Mouse (Mus musculus): Measurements from ENCODE around the gene Ucp2.

Gene Ucp2

DNA sequence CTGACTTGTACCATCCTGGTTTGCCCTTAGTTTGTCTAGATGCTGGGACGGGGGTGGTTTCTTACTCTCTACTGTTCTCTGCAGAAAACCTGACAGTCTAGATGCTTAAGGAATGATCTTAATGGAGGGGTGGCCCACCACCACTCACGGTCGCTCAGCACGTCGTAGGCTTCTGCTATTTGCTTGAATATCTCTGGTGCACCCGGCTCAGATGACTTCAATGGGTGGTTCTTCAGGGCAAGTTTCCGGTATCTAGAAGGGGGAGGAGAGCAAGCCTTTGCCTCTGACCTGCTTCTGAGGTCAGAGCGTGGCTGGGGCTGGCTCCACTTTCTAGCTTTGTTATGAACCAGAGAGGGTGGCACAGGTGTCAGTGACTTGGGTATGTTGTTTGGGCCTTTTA, 18.5 kb downstream of the Ucp2 start:
- no peak for TF ChIP-seq GATA4 (IDR thresholded peaks at IDR 0.05; ENCODE audit: insufficient replicate concordance, low read length)

DNA sequence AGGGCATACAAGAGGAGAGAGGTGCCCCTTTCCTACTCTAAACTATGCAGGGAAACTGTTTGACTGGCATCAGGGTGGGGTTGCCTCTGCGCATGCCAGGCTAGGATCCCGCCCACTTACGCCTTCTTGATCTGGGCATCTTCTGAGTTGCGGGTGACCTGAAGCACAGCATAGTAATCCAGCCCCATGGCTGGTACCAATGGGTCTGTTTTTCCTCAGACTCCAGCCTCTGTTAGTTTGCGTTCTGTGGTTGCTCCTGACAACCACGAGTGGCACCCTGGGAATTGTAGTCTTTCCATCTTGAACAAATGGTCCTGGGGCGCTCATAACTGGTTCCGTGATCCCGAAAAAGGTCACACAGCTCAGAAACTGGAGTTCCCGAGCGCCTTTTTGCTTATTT, 21.4 kb downstream of the Ucp2 start, which contains the start of gene Dnajb13:
Gene Dnajb13 (minus strand): TSS at position 388 of the 400 bp plus-strand sequence.
- no peak for TF ChIP-seq GATA4 (IDR thresholded peaks at IDR 0.05; ENCODE audit: insufficient replicate concordance, low read length)

DNA sequence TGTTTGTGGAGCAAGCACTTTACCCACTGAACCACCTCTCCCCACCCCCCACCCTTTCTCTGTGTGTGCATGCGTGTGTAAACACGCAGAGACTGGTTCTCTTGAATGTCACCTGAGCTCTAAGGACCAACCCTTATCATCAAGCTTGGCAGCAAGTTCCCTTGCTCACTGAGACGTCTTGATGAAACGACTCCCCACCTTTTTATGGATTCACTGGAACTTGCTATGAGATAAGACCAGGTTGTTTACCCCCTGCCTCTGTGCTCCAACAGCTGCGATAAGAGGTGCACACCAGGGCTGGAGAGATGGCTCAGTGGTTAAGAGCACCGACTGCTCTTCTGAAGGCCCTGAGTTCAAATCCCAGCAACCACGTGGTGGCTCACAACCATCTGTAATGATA, 27.1 kb downstream of the Ucp2 start:
- TF ChIP-seq GATA4 (IDR thresholded peaks at IDR 0.05; ENCODE audit: insufficient replicate concordance, low read length), result no peak

DNA sequence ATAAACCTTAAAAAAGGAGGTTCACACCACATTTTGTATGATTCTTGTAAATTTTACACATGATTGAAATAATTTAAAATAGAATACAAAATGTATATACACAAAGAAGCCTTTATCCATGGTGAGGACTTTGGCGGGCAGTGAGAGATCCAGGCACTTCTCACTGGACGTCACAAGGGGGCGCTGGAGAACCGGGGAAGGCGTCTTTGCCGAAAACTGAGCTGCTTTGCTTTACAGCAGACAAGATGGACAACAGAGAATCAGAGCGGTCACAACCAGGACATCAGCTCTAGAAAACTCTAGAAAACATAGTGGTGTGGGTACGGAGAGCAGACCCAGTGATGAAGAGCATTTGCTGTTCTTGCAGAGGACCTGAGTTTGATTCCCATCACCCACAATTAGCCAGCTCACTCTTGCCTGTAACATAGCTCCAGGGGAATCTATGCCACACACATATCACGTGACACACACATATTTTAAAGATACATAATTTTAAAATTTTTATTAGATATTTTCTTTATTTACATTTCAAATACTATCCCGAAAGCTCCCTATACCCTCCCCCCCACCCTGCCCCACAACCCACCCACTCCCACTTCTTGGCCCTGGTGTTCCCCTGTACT, 27.6 kb downstream of the Ucp2 start:
- no peak for TF ChIP-seq GATA4 (IDR thresholded peaks at IDR 0.05; ENCODE audit: insufficient replicate concordance, low read length)

GRCm38 (mm10) chr7:100522222-100522621, 29.1 kb downstream of the Ucp2 start:
- TF ChIP-seq GATA4 (IDR thresholded peaks at IDR 0.05; ENCODE audit: insufficient replicate concordance, low read length), result no peak

- no peak for TF ChIP-seq GATA4 (IDR thresholded peaks at IDR 0.05; ENCODE audit: insufficient replicate concordance, low read length)
These were observed 31.5 kb downstream of the Ucp2 start for GRCm38 (mm10) chr7:100524669-100525068.

- no peak for TF ChIP-seq GATA4 (IDR thresholded peaks at IDR 0.05; ENCODE audit: insufficient replicate concordance, low read length)
These were observed 37.6 kb downstream of the Ucp2 start for GRCm38 (mm10) chr7:100530766-100531165.

GRCm38 (mm10) chr7:100533503-100533902, 40.4 kb downstream of the Ucp2 start:
- no peak for TF ChIP-seq GATA4 (IDR thresholded peaks at IDR 0.05; ENCODE audit: insufficient replicate concordance, low read length)

DNA sequence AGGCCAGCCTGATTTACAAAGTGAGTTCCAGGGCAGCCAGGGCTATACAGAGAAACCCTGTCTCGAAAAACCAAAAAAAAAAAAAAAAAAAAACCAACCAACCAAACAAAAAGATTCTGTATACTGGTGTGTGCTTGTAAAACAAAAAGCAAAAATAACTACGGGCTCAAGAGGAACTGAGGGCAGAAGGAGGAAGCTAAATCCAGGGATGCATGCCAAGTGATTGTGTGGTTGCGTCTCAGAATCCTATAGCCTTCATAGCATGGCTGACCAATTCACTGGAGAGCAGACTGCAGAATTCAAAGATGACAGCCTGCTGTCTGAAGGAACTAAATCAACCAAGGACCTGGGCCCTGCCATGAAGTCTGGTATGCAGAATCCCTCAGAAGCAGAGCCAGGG, 41.1 kb downstream of the Ucp2 start:
- no peak for TF ChIP-seq GATA4 (IDR thresholded peaks at IDR 0.05; ENCODE audit: insufficient replicate concordance, low read length)

- TF ChIP-seq GATA4 (IDR thresholded peaks at IDR 0.05; ENCODE audit: insufficient replicate concordance, low read length), result no peak
These were observed 42.7 kb downstream of the Ucp2 start for GRCm38 (mm10) chr7:100535831-100536230.

DNA sequence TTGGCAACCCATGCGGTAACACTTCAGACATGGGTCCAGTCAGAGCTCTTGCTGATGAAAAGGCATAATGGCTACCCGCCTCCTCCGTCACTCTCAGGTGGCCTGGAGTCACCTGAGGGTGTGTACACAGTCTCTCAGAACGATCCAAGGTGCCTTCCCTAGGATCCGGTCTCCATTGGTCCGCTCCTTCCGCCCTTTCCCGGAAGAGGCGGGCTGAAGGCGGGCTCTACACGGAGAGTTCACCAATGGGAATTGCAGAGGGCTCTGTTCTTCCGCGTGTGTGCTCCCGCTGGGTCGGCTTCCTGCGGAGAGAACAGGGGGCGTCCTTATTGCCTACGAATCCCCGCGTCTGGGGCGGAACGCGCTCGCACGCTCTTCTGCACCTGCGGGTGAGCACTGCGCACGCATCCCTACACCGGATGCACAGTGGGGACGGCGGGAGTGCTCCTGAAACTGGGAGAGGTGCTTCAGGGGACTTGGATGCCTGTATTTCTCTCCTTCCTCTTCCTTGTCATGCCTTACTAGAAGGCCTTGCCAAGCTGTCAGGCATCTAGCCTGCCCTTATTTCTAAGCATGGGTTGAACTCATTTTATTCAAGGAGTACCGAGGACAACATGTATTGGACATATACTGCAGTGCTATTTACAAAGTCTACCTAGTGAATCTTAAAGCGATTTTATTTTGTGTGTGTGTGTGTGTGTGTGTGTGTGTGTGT, 43.8 kb downstream of the Ucp2 start, which contains the start of gene Coa4:
Gene Coa4 (plus strand): TSS at position 268 of the 715 bp plus-strand sequence.
- TF ChIP-seq GATA4 (IDR thresholded peaks at IDR 0.05; ENCODE audit: insufficient replicate concordance, low read length), result no peak

DNA sequence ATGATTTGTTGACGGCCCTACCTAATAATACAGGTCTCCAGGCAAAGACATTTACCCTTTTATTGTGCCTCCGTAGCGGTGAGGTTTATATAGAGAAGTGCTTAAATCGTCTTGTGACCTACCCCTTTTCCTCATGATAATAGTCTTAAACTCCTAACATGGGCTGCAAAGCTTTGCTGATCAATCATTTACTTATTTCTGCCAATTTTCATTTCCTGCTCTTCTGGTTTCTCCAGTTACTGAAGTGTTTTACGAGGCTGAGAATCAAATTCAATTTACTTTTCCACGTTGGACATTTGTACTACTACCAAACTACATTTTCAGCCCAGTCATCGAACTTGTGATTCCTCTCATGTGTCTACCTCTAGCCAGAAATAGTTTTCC, 44.4 kb downstream of the Ucp2 start:
- TF ChIP-seq GATA4 (IDR thresholded peaks at IDR 0.05; ENCODE audit: insufficient replicate concordance, low read length), result no peak

DNA sequence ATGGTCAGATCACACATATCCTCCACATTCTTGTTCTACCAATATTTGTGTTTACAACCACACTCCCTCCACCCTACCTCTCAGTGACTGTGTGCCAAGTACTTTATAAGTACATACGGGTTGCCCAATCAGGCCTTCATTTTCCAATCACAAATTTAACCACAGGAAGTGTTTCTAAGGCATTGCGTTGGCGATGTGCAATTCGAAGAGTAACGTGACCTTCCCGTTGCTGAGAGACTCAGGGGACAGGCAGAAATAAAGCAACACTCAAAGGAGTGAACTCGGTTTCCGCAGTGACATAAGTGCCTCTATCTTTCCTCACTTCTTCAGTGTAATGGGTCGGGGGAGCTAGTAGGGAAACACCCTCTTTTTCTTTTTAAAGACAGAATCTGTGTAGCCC, 46.4 kb downstream of the Ucp2 start:
- TF ChIP-seq GATA4 (IDR thresholded peaks at IDR 0.05; ENCODE audit: insufficient replicate concordance, low read length), result no peak

- no peak for TF ChIP-seq GATA4 (IDR thresholded peaks at IDR 0.05; ENCODE audit: insufficient replicate concordance, low read length)
These were observed 51.3 kb downstream of the Ucp2 start for GRCm38 (mm10) chr7:100544437-100544836.

GRCm38 (mm10) chr7:100547631-100548030, 54.5 kb downstream of the Ucp2 start:
- TF ChIP-seq GATA4 (IDR thresholded peaks at IDR 0.05; ENCODE audit: insufficient replicate concordance, low read length), result peak; percentile 72; the same call in 1 of the 2 replicates

GRCm38 (mm10) chr7:100549796-100550195, 56.7 kb downstream of the Ucp2 start:
- no peak for TF ChIP-seq GATA4 (IDR thresholded peaks at IDR 0.05; ENCODE audit: insufficient replicate concordance, low read length)

Measured in liver, adult (tissue).